ENCODE assay signal across 31 mouse cellular contexts in genomic region chr9:57294905-57295304, GRCm38 (mm10). TPM values are rescaled to one million over a fixed set of nuclear protein-coding genes. Genes with fewer than 3 reads are reported as not detected.
"Had no signal": no experiment of that assay in that cellular context is flagged by ENCODE, and none has a peak within 500 bp of the region (broad histone marks: within the 10 kb centered on the region; RNA-seq: fewer than 3 reads in every experiment).

No protein-coding gene starts in this region.

- H3K9ac ChIP-seq: heart, embryonic 12.5 days; hindbrain, embryonic 12.5 days; hindbrain, embryonic 14.5 days; intestine, embryonic 15.5 days; limb, embryonic 13.5 days; limb, embryonic 15.5 days; liver, embryonic 13.5 days; liver, embryonic 15.5 days had no signal

- H3K27ac ChIP-seq: heart, embryonic 10.5 days; hindbrain, embryonic 10.5 days; hindbrain, embryonic 12.5 days; hindbrain, embryonic 14.5 days; intestine, embryonic 15.5 days; limb, embryonic 13.5 days; limb, embryonic 15.5 days had no signal

- ATAC-seq: hindbrain, embryonic 16.5 days; inflammation-experienced regulatory T-cells, adult 6 months; intestine, postnatal 0 days had no signal

- H3K4me2 ChIP-seq: heart, embryonic 12.5 days; hindbrain, embryonic 12.5 days; hindbrain, embryonic 14.5 days; intestine, embryonic 15.5 days; limb, embryonic 13.5 days; limb, embryonic 15.5 days; liver, embryonic 13.5 days; liver, embryonic 15.5 days had no signal

- H3K4me1 ChIP-seq: heart, embryonic 12.5 days; hindbrain, embryonic 12.5 days; limb, embryonic 13.5 days; limb, embryonic 15.5 days had no signal

- H3K9me3 ChIP-seq: heart, embryonic 10.5 days; hindbrain, embryonic 10.5 days; hindbrain, embryonic 12.5 days; intestine, embryonic 15.5 days; limb, embryonic 15.5 days; liver, embryonic 13.5 days; liver, embryonic 15.5 days had no signal

- H3K36me3 ChIP-seq: heart, embryonic 10.5 days; heart, embryonic 12.5 days; hindbrain, embryonic 10.5 days; hindbrain, embryonic 12.5 days; intestine, embryonic 15.5 days; limb, embryonic 13.5 days; limb, embryonic 15.5 days; liver, embryonic 13.5 days; liver, embryonic 15.5 days had no signal

- DNase-seq: gastrocnemius, postnatal 14 days; gastrocnemius, postnatal 36 days; heart, adult 18-20 months; heart, postnatal 10 days; heart, postnatal 4 days; kidney, adult 18-20 months; kidney, adult 8-10 months; kidney, postnatal 10 days; kidney, postnatal 25 days; kidney, postnatal 4 days; layer of hippocampus, adult 9-11 months; layer of hippocampus, postnatal 36 days; left cerebral cortex, postnatal 4 days; liver, embryonic 13.5 days had no signal

- H3K4me3 ChIP-seq: heart, embryonic 10.5 days; heart, embryonic 12.5 days; hindbrain, embryonic 10.5 days; hindbrain, embryonic 12.5 days; intestine, embryonic 15.5 days; limb, embryonic 13.5 days; limb, embryonic 15.5 days; liver, embryonic 13.5 days; liver, embryonic 15.5 days had no signal

- H3K27me3 ChIP-seq: heart, embryonic 12.5 days; hindbrain, embryonic 12.5 days; intestine, embryonic 15.5 days; limb, embryonic 13.5 days; limb, embryonic 15.5 days had no signal

RNA-seq across cellular contexts. Expression of gene Trcg1, which starts 58.5 kb away (rescaled TPM):
- polyA plus RNA-seq: heart, embryonic 10.5 days; heart, embryonic 12.5 days; heart, embryonic 14.5 days; heart, embryonic 16.5 days; hindbrain, embryonic 10.5 days; hindbrain, embryonic 12.5 days; hindbrain, embryonic 14.5 days; inflammation-experienced regulatory T-cells, adult 6 months; intestine, embryonic 15.5 days; intestine, postnatal 0 days; kidney, embryonic 14.5 days; kidney, embryonic 16.5 days; limb, embryonic 11.5 days; limb, embryonic 13.5 days; limb, embryonic 15.5 days; liver, embryonic 13.5 days; liver, embryonic 15.5 days had no signal
